Mouse (Mus musculus): ENCODE data around the gene Rbm4b.

GRCm38 (mm10) chr19:4744026-4744425 is 12.3 kb upstream of the Rbm4b start:
- TF ChIP-seq MXI1 (IDR thresholded peaks at IDR 0.05; ENCODE audit: low read depth, low read length), result no peak
- no peak for TF ChIP-seq POLR2A (IDR thresholded peaks at IDR 0.05; ENCODE audit: control insufficient read depth in 1 of 2, insufficient read depth in 1 of 2, low read depth in 1 of 2, low read length in 2 of 2, poor library complexity in 1 of 2)
